Mouse (Mus musculus) gonadal fat pad, adult 2 months (tissue): Measurements from ENCODE around the gene Zfp383. TPM values are rescaled to one million over a fixed set of nuclear protein-coding genes. Genes with fewer than 3 reads are reported as not detected.
"Not testable (repeated sequence)": the region's sequence is repeated elsewhere in the genome, so short reads cannot be mapped to it uniquely, and the experiment has no call there.

Source experiments
- DNase-seq: peaks from one replicate; pipeline ENCODE4 v3.0.0-alpha.2; 2012; ENCODE audit warnings: low read depth
- polyA plus RNA-seq: library from polyadenylated mRNA; depleted of rRNA; stranded (reverse); fragments of >200 nt; gene quantifications from 2 replicates; pipeline ENCODE4 v1.2.3, GENCODE M21; 2012; rRNA removed

Gene Zfp383
- polyA plus RNA-seq, 1 experiment = 2.5 TPM

- DNase-seq = no peak
These were observed 33.0 kb downstream of the Zfp383 start for GRCm38 (mm10) chr7:29941027-29941426.

GRCm38 (mm10) chr7:29942740-29943139 lies 34.7 kb downstream of the Zfp383 start:
- no peak for DNase-seq

- no peak for DNase-seq
These were observed 35.7 kb downstream of the Zfp383 start for GRCm38 (mm10) chr7:29943720-29944119.

GRCm38 (mm10) chr7:29944201-29944600 lies 36.2 kb downstream of the Zfp383 start:
- no peak for DNase-seq

- DNase-seq = no peak
These were observed 45.1 kb downstream of the Zfp383 start for GRCm38 (mm10) chr7:29953086-29953485.

- DNase-seq = peak; percentile 42
These were observed 45.7 kb downstream of the Zfp383 start, which contains the start of gene Zfp74 for GRCm38 (mm10) chr7:29953513-29954401. Gene Zfp74, minus strand, starts transcription at chr7:29954089.

- DNase-seq = no peak
These were observed 46.7 kb downstream of the Zfp383 start for GRCm38 (mm10) chr7:29954731-29955130.

- no peak for DNase-seq
These were observed 48.2 kb downstream of the Zfp383 start for GRCm38 (mm10) chr7:29956257-29956656.

- no peak for DNase-seq
These were observed 50.2 kb downstream of the Zfp383 start for GRCm38 (mm10) chr7:29958125-29958724.

- DNase-seq = no peak
These were observed 51.0 kb downstream of the Zfp383 start for GRCm38 (mm10) chr7:29959004-29959403.

GRCm38 (mm10) chr7:29965115-29965810 lies 57.2 kb downstream of the Zfp383 start:
- not testable (repeated sequence) for DNase-seq

Other genes with a start within 250 kb of the Zfp383 start
- gene Catsperg2, start 181.2 kb upstream of the Zfp383 start, polyA plus RNA-seq = 0.55 and 1.2 TPM in 2 replicates
- 4.9 and 5.2 TPM in 2 replicates for gene Zfp84, start 139.7 kb upstream of the Zfp383 start, polyA plus RNA-seq
- gene Zfp30, start 124.2 kb upstream of the Zfp383 start, polyA plus RNA-seq = 1.5 and 1.9 TPM in 2 replicates
- gene Zfp790, start 92.1 kb upstream of the Zfp383 start, polyA plus RNA-seq = 3.0 and 4.6 TPM in 2 replicates
- 0.20 and 0.37 TPM in 2 replicates for gene Zfp940, start 54.6 kb upstream of the Zfp383 start, polyA plus RNA-seq
- 2.0 and 2.1 TPM in 2 replicates for gene Zfp420, start 48.2 kb upstream of the Zfp383 start, polyA plus RNA-seq
- 2.9 and 3.5 TPM in 2 replicates for gene Zfp27, start 1.7 kb upstream of the Zfp383 start, polyA plus RNA-seq
- 5.4 and 5.7 TPM in 2 replicates for gene Zfp74, start 45.9 kb downstream of the Zfp383 start, polyA plus RNA-seq
- 4.4 and 5.2 TPM in 2 replicates for gene Zfp568, start 75.7 kb downstream of the Zfp383 start, polyA plus RNA-seq
- 5.3 and 6.1 TPM in 2 replicates for gene Zfp14, start 143.2 kb downstream of the Zfp383 start, polyA plus RNA-seq
- gene Zfp82, start 164.7 kb downstream of the Zfp383 start, polyA plus RNA-seq = 0.11 and 0.27 TPM in 2 replicates
- gene Gm26920, start 182.2 kb downstream of the Zfp383 start, polyA plus RNA-seq = 0.15 and 0.46 TPM in 2 replicates
- 2.9 and 3.0 TPM in 2 replicates for gene Zfp566, start 182.3 kb downstream of the Zfp383 start, polyA plus RNA-seq
- gene Zfp260, start 186.6 kb downstream of the Zfp383 start, polyA plus RNA-seq = 16.3 and 16.5 TPM in 2 replicates
- gene Zfp382, start 213.7 kb downstream of the Zfp383 start, polyA plus RNA-seq = 0.82 and 2.0 TPM in 2 replicates